Mouse (Mus musculus) heart, postnatal 14 days (tissue): ENCODE data around the gene Ric8b. TPM values are rescaled to one million over a fixed set of nuclear protein-coding genes. Genes with fewer than 3 reads are reported as not detected.

Experiments used
- DNase-seq, 2 experiments: peaks; one replicate each; pipeline ENCODE4 v3.0.0; 2021 to 2022
- intact Hi-C: fragments of 180-260 bp; cut with DNase I; formaldehyde crosslinking; loops from one replicate; pipeline ENCODE4 v1.15.1; 2025
- total RNA-seq, 2 experiments: library from RNA; stranded (reverse); gene quantifications; 2 replicates each; pipeline ENCODE4 v1.2.3; 2021

Gene Ric8b
- total RNA-seq, 2 experiments from 2014 or later = 25.4 to 26.4 TPM

DNA sequence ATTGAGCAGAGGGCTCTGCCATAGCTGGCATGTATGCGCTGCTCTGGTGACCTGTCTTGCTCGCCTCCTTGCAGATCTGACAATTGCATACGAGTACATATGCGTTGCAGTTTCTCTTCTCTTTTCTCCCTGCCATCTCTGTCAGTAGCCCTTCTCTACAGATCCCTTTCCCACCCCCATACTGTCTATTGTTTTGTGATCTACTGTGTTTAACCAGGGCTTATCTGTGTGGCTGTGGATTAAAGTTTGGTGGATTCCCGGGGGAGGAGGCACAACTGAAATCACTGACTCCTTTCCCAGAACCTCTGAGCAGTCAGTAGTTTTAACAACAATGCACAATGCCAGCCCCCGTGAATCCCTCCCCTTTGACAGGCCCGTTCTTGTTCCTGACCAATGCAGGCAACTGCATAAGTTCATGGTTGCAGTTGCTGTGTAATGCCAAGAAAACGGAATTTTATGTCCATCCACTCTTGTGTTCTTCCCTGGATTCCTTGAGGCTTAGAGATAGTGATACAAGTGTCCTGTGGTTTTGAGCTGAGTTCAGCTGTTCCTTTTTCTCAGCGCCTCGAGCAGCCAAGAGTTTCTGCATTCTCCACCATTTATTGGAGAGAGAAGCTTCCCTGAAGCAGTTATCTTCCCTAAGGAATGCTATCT lies 80.3 kb downstream of the Ric8b start:
- DNase-seq = no peak
- intact Hi-C loops = no loop called here

- DNase-seq = no peak
- intact Hi-C loops = no loop called here
These were observed 80.8 kb downstream of the Ric8b start for GRCm38 (mm10) chr10:84998225-84998579.

GRCm38 (mm10) chr10:85001920-85002319 lies 84.5 kb downstream of the Ric8b start:
- intact Hi-C loops = no loop called here
- peak; percentile 51 to 72 for DNase-seq

GRCm38 (mm10) chr10:85003190-85004026 lies 86.0 kb downstream of the Ric8b start:
- intact Hi-C loops = no loop called here

GRCm38 (mm10) chr10:85006573-85007310 lies 89.3 kb downstream of the Ric8b start:
- intact Hi-C loops = no loop called here
- DNase-seq = no peak

More at GRCm38 (mm10) chr10:85003190-85004026, 86.0 kb downstream of the Ric8b start:
- no peak for DNase-seq

DNA sequence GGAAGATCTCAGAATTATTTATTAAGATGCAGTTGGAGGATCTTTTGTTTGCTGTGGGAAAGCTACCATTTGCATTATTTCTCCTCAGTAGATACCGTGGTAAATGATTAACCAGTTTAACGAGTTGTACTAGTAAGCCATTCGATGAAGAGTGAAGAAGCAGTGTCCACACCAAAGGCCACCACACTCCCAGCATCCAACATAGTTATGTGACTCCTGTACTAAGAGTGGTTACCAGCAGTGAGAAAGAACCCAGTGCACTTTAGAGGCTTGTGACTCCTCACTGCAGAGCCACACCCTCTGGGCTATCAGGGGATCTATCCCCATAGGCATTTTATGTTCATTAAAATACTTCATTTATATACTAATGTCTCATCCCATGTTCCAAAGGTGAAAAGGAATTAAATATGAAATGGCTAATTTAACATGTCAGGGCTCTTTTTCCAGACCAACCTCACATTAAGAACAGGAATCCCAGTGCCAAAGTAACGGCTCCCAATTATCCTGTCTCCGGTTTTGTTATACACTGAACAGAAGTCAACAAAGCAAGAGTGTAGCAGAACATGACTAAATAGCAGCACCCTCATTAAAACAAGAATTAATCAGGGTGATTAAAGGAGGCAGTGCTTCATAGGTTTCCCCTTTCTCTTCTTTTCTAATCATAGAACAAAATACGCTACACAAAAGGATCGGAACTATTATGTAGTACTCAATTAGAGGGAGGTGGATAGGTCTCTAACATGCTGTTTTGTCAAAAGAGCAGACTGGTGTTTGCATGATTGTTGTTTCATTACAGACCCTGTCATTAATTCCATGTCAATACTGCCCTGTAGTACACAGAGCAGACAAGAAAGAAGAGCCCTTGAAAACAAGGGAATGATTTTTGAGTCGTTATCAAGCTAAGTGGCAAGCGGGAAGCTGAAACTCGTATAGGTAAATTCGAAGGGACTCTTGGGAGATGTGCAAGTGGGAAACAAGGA lies 90.7 kb downstream of the Ric8b start:
- no peak for DNase-seq
- intact Hi-C loops = no loop called here

- intact Hi-C loops = no loop called here
- no peak for DNase-seq
These were observed 93.7 kb downstream of the Ric8b start for GRCm38 (mm10) chr10:85011066-85011465.

DNA sequence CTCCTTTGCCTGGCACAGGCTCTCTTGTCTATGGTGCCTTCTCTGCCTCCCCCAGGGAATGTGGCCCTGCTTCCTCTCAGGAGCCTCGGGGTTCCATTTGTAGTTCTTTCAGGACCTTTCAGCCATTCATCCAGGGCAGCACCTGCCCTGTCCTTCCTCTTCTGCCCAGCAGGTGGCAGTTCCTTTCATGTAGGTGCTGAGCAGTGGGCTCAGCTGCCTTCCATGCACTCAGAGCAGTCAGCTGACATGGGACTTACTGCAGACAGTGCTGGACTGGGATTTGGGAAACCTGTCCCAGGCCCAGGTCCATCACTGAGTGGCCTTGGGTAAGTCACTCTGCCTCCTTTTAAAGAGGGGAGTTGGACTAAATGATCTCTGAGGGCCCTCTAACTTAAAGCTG lies 96.0 kb downstream of the Ric8b start:
- DNase-seq = peak; percentile 24 to 57
- intact Hi-C loops = loop anchor here (2.0 kb wide), 1 partner anchor 31 kb away; no protein-coding TSS in a partner anchor

DNA sequence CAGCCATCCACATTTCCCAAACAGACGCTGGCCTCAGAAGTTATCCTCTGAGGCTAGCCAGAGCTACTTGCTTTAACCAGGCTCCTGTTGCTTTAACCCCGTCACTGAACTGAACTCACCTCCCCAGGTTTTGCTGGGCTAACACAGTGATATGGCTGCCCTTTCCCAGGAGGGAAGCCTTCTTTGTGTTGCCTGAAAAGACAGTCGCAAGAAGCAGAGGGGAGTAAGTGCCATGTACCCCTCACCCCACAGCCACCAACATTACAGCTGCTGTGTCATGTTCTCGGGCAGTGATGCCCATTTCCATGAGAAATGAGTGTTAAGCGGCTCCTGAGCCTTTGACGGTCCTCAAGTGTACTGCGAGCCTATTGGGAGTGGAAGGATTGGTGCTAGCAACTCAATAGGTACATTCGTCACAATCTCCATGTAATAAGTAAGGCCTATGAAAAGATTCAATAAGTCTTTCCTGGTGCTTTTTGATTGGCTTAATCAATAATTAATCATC lies 96.6 kb downstream of the Ric8b start:
- no peak for DNase-seq
- intact Hi-C loops = loop anchor here (2.0 kb wide), 1 partner anchor 31 kb away; no protein-coding TSS in a partner anchor

DNA sequence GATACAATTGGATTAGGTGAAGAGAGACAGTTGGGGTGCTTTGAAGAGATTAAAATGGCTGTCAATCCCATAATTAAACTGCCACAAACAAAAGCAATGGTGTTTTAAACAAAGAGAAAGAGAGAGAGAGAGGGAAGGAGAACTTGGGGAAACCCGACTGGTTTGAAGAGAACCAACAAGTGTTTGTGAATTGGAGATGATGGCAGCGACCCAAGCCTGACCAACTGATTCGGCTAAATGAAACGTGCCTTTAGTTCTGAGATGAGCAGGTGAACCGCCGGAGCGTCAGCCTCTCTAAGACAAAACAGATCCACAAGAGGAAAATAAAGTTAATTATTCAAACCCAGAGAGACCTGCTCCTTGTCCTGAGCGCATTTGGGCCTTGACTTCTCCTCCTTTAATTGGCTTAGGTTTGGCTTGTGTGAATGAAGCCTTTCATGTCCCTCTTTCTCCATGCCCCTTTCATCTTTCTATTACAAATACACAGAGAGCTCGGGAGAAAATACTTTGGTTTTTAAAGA lies 97.1 kb downstream of the Ric8b start:
- intact Hi-C loops = no loop called here
- no peak for DNase-seq

DNA sequence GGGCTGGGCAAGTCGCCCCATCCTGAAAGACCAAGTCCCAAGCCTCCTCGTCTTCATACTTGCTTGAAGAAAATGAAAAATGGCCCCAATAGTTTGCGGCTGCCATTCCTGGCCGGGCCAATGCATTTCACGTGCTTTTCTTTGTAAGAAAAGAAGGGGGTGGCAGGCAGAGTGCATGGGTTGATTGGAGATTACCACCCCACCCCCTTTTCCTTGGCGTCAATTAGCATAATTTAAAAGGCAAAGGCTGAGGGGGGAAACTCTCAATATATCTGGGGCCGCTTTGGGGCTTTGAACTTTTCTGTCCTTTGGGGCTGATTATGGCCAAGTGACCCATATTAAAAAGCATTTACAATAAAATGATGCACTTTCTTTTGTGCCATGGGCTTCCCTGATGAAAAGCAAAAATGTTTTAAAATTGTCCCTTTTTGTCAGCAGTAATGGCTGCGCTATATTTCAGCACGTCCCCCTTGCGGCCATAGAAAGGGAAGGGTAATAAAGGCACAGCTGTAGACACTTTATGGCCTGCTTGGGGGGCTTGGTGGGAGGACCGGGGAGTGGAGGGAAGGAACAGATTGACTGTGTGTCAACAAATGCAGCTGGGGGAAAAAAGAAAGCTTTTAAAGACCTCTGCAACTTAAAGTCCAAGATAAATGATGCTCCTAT lies 105.4 kb downstream of the Ric8b start:
- DNase-seq = no peak
- intact Hi-C loops = no loop called here

DNA sequence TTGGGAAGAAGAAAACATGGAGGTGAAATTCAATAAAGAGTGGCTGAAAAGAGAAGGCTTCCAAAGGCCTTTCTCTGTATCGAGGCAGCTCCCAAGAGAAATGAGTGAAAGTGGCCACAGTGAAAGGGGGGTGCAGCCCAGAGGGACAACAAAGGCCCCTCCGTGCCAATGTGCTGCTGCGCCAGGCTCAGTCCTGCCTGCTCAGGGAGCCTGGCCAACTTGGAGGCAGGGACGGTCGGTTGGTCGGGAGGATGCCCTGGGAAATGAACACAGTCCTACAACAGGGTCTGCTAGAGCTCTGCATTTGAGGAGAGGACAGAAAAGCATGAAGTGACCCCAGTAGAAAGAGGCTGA lies 105.9 kb downstream of the Ric8b start:
- intact Hi-C loops = no loop called here
- DNase-seq = no peak

DNA sequence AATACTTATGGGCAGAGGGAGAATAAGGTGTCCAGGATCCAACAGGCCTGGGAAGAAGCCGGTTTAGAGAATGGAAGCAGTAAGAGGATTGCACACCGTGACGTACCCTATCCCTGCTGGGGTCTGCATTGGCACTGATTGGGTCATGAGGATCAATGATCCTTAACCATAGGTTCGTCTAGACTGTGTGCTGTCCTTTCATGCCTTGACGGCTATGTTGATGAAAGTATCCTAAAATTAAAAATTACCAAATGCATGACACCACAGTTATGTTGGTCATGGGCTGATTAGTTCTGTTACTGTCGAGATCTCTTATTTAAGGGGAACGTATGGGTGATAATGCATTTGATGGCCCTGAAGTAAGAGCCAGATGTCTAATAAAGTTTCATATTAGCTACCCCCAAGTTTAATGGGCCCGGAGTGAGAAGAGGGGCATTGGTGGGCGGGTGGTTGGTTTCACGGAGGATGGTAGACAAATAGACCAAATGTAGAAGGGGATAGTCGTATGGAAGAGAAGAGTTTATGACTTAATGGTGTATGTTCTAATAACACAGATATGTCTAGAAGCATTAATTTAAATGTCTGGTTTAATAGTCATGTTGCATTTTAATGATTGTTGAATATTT lies 108.5 kb downstream of the Ric8b start:
- intact Hi-C loops = no loop called here
- no peak for DNase-seq

GRCm38 (mm10) chr10:85027619-85028175 lies 110.3 kb downstream of the Ric8b start:
- intact Hi-C loops = no loop called here
- DNase-seq = peak; percentile 44 to 70

DNA sequence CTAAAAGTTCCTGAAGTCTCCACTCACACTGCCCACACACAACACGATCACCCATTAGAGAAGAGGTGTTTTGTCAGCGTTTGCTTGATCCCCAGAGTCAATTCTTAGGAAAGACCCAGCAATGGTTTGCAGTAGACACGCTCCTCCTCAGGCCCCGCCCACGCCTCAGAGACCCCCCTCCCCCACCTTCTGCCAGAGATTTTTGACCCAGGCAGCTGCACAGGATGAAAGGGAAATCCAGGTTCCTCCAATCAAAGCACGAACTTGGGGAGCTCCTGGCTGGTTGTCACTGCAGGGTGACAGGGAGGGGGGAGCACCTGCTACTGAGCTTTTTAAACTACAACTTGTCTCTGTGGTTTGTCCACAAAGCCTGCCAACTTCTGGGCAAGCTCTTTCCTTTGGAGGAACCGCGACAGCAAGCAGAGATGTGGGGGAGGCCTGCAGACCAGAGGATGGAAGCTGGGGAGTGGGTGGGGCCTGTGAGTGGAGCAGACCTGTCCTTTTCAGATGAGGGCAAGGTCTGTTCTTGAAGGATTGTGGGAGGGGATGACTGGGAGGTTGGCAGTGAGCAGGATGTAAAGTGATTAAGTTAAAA lies 117.8 kb downstream of the Ric8b start:
- no peak for DNase-seq
- intact Hi-C loops = no loop called here

GRCm38 (mm10) chr10:85038147-85038546 lies 120.7 kb downstream of the Ric8b start:
- intact Hi-C loops = no loop called here
- DNase-seq = no peak

DNA sequence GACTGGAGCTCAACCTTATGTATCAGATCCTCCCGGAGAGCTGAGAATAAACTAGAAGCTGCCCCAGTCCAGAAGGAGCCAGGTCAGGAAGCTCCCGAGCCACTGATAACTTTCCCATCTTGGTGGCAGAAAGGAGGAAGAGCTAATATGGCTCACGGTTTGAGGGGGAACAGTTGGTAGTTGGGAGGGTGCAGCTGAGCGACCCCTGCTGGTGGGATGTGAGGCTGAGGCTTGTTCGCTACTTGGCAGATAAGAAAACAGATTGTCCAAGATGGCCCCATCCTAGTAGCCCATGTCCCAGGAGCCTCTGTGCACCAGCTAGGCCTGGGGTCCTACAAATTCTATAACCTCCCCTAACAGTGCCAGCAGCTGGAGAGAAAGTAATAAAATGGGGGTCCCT lies 121.4 kb downstream of the Ric8b start:
- intact Hi-C loops = no loop called here
- no peak for DNase-seq

DNA sequence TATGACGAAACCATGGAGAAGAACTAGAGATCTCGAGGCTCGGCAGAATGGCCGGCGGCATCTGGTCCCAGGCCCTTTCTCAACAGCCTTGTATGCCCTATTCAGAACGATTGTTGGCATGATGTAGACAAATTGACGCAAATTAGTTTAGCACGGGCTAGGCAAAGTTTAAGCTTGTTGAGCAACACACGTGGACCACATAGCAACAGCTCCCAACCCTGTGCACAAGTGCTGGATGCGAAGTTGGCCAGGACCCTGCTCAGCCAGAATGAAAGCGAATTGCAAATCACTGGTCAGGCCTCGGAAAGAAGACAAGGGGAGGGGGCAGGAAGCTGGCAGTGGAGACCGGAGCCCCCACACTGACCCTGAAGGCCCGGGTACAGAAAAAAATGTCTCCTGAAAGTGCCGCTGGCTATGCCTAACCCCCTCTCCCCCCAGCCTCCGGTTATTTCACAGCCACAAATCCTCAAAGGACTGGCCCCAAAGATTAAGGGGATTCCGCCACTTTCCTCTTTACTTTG lies 126.8 kb downstream of the Ric8b start:
- DNase-seq = no peak
- intact Hi-C loops = loop anchor here (2.0 kb wide), 4 partner anchors 31 to 403 kb away; no protein-coding TSS in a partner anchor
